Mouse (Mus musculus): ENCODE measurements around the gene Flt1.
"Not testable (repeated sequence)": the region's sequence is repeated elsewhere in the genome, so short reads cannot be mapped to it uniquely, and the experiment has no call there.

Gene Flt1

DNA sequence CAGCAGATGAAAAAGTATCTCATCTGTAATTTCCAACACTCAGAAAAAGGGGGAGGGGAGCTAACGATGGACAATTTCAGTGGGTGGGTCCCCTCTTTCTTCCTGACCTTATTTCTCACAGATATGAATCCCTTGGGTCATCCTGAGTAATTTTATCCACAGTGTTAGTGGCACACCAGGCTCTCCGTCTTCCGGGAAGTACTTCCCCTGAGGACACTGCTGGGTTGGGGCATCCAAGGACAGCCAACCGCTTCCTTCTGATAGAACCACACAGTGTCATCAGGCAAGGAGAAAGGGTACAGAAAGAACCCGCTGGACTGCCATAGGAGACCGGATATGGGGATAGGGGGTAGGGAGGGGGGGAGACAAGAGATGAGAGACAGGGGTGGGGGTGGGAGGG, 111.2 kb downstream of the Flt1 start:
- no peak for DNase-seq (ENCODE audit: low read depth, low spot score)

DNA sequence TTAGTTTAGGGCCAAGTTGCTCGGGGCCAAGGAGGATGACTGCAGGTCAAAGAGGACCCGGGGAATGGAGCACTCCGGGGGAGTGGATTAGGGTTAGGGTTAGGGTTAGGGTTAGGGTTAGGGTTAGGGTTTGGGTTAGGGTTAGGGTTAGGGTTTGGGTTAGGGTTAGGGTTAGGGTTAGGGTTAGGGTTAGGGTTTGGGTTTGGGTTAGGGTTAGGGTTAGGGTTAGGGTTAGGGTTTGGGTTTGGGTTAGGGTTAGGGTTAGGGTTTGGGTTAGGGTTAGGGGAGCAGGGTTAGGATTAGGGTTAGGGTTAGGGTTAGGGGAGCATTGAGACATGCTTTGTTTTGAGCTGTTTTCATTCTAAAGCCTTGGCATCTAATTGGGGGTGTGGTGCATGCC, 114.5 kb downstream of the Flt1 start:
- DNase-seq (ENCODE audit: low read depth, low spot score): peak; percentile 45

DNA sequence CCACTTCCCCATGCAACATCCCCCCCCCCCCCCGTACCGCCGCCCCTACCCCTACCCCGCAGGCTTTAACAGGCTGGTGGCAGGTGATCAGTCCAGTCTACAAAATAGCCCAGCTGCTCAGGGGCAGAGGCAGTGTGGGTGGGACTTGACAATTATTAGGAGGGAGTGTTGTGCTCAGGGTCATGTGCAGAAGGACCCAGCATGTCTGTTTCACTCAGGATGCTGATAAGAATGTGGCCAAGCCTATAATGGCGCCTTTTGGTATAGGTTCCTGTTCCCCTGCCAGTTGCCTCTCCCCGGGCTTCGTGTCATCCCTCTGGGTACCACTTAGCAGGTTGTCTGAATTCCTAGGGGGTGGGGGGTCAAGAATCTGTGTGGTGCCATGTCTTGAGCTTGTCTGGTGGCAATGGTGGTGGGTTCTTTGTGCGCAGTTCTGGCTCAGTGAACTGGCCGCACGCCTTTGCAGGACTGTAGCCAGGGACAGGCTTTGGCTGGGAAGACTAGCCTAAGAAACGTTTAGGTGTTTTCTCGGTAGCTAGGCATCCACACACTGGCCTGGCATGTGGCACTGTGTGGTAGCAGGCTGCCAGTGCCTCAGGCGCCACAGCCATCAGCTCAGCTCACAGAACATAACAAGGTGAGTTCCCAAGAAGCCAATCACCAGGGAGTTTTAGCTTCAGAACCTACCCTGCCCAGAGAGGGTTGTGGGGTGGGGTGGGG, 118.4 kb downstream of the Flt1 start:
- DNase-seq (ENCODE audit: low read depth, low spot score): no peak

DNA sequence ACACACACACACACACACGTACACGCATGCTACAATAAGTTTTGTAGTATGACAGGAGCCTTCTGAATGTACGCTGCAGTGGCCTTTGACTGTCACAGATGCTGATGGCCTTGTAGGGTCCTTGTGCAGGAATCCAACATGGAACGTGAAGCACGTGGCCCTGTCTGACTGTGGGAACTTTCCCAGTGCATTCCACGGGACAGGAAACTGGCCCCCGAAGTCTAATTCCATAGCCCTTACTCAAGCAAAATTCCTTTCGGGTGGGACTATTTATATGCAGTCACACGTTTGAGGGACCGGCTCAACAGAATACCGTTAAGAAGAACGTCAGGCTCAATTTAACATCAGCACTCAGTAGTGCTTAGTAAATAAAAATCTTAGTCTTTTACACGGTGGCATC, 119.1 kb downstream of the Flt1 start:
- no peak for DNase-seq (ENCODE audit: low read depth, low spot score)

DNA sequence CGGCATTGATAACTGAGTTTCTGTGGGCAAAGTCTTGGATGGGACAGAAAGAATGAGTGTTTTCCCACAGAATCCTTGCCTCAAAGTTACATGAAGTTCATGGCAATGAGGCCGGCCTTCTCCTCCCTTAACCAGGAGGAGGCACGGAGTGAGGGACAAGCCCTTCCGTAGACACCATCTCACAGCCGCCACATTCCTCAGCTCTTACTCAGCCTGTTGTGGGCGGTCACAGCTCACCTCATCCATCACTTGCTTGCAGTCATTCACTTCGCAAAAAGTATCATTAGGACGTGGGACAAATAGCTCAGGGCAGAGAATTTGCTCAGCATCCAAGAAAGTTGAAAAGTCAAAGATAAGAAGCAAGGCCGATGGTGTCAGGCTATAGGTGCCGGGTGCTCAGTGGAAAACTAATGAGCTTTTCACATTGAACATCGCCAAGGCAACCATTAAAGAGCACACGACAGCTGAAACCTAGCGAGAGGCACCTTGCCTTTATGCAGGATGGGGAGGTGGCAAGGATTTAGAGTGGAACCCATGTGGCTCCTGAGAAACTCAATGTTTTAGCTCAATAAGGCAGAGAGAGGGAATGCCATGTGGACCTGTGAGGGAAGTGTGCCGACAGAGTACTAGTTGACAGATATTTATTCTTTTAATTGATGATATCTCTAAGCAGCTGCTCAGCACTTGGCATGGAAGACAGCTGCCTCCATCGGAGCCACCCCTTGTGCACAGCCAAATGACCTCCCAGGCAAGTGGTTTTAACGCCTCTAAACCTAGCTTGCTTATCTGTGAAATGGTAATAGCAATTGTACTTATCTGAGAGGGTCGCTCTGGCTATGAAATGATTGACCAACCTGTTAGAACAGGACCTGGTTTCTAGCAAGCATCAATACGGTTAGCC, 124.1 kb downstream of the Flt1 start:
- DNase-seq (ENCODE audit: low read depth, low spot score): no peak

DNA sequence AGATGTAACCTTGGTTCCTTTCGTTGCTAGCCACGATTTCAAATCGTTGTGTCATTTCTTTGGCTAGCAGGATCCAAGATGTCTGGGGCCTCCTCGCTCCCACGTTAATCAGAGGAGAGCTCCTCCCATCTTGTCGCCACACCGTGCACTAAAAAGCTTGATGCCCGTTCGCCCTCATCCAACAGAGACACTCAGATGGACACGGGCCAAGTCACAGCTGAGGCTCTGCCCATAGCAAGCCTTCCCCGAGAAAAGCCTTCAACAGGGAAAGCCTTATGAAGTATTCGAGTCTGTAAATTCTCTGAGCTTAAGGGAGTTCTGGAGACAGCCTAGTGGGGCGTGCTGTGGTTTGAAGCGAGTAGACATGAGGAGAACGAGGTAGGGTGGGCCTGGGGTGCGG, 128.0 kb downstream of the Flt1 start:
- no peak for DNase-seq (ENCODE audit: low read depth, low spot score)

DNA sequence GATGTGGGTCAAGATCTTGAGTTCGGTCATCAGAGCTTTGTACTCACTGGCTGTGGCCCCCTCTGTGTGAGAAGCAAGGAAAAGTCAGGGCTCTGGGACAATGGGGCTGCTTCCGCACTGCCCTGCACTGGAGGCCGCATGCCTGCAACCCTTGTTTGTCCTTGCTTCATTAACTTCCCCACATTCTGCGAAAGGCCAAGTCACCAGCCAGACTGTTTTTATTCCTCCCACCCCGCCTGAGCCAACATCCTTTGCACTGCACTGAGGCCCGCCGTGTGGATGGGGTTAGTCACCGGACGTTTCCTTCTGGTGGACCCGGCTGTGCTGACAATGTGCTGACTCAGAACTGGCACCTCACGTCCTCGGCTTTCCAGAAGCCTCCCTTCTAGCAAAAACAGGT, 136.0 kb downstream of the Flt1 start:
- no peak for DNase-seq (ENCODE audit: low read depth, low spot score)

DNA sequence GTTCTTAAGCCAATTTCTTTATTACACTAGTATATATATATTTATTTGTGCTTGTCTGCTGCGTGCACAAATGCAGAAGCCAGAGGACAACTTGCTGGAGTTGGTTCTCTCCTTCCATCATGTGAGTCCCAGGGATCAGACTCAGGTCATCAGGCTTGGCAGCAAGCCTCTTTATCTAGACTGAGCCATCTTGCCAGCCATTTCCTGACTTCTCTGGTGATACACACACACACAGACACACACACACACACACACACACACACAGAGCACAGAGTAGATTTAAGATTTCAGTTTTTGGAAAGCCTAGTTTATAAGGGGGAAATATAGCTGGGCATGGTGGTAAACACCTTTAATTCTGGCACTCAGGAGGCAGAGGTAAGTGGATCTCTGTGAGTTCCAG, 140.7 kb downstream of the Flt1 start:
- DNase-seq (ENCODE audit: low read depth, low spot score): no peak

DNA sequence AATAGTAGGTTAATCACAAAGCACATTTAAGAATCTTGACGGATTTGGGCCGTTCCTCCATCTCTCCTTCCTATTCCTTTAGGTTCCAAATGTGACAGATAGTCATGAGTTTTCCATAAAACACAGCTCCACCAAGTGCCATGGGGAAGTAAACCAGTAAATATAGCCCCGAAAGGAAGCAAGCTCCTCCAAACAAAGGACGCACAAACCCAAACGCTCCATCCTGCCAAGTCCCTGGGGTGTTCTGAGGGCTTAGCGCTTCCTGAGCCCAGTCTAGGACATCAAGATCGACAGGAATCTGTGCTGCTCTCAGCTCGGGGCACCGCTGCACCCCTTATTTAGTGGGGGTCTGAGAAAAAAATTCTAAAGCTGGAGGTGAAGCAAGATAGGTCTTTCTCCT, 141.2 kb downstream of the Flt1 start:
- no peak for DNase-seq (ENCODE audit: low read depth, low spot score)

DNA sequence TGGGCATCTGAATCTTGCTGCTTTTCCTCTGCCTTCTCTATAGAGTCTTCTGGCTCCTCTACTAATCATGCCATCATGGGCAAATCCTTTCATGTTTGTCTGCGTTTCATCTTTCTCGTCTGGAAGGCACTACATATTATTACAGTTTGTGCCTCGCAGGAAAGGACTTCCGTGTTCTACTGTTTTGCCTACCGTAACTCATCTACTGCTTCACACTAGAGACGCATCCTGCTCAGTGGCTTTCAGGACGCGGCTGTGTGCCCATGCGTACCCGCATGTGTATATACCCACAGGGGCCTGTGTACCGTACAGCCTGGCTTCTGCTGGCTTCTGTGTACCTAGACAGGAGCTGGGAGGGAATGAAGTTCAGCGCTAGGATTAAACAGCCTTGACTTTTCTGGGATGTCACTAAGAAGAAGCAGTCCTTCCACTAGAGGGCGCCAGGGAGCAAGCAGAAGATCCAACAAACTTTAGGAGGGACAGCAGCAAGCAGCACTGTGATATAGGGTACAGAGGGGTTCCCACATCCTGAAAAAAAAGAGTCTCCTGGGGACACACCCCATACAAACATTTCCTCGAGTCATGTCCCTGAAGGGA, 142.0 kb downstream of the Flt1 start:
- DNase-seq (ENCODE audit: low read depth, low spot score): peak; percentile 82

DNA sequence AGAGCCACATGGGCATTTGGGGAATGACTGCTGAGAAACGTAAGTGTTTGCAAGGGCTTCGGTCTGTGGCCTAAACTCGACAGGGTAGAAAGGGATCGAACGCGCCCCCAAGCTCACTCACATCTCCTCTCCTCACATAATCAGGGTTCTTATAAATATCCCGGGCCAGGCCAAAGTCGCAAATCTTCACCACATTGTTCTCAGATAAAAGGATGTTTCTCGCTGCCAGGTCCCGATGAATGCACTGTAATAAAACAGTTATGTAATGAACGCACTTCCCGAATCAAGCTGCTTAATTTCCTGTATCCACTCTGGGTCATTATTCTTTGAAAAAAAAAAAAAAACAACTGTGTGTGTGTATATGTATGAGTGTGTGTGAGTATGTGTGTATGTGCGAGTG, 145.6 kb downstream of the Flt1 start:
- no peak for DNase-seq (ENCODE audit: low read depth, low spot score)

DNA sequence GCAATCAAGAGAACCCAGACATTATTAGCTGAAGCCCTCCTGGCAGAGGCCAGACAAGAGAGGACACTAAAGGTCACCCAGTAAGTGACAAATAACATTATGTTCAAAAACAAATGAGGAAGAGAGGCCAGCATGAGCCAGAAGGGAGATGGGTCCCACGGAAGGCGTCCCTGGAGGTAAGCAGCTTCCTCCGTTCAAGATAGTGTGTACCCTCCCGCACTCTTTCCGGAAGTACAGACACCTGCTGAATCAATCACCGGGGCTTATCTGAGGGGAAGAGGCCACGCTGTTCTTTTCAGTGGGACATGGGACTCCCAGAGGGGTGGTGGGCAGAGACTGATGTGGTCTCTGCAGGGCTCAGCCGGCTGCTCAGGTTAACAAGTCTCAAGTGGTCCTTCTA, 146.1 kb downstream of the Flt1 start:
- DNase-seq (ENCODE audit: low read depth, low spot score): no peak

DNA sequence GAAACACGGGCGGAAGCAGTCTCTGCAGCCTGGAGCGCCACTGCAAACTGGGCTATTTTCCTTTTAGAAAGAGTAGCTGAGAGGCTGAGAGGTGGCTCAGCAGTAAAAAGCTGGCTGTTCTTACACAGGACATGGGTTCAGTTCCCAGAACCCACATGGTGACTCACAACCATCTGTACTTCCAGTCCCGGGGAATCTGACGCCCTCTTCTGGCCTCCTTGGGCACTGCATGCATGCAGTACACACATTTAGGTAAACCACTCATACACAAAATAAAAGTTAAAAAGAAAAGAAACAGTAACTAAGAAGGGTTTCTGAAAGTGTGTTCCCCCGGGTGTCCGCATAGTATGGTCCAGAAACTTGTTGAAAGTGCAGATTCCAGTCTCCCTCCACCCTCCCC, 146.7 kb downstream of the Flt1 start:
- DNase-seq (ENCODE audit: low read depth, low spot score): peak; percentile 43

DNA sequence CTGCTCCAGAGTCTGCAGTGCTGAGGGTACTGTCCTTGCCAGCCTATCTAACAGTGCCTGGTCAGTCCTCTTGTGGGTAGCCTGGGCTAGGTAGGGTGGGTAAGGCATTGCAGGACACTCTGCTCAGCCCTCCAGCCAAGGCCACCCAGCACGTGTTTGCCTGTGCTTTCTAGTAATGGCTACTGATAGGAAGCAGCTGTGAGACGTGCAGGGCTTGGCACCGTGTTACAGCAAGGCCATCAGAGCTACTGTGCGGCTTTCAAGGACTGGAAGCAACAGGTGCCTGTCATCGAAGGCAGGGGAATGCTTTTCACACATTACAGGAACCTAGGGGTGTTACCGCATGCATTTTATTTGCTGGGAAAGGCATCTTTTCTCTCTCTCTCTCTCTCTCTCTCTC, 148.8 kb downstream of the Flt1 start:
- DNase-seq (ENCODE audit: low read depth, low spot score): no peak

DNA sequence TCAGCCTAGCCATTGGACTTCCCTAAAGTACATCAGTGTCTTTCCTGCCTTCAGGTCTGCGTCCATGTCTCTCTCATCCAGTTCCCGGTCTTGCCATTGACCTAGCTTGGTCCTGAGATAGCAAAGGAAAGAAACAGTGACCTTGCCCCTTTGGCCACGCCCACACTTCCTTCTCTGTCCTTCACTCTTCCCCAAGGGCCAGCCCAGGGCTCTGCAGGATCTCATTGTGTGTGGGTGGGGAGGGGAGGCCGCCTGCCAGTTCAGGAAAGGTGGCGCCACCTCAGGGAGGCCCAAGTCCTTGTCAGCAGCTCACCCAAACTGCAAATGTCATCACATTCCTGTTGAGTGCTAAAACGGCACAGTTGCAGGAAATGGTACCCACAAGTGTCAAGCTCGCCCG, 151.3 kb downstream of the Flt1 start:
- DNase-seq (ENCODE audit: low read depth, low spot score): peak; percentile 21

DNA sequence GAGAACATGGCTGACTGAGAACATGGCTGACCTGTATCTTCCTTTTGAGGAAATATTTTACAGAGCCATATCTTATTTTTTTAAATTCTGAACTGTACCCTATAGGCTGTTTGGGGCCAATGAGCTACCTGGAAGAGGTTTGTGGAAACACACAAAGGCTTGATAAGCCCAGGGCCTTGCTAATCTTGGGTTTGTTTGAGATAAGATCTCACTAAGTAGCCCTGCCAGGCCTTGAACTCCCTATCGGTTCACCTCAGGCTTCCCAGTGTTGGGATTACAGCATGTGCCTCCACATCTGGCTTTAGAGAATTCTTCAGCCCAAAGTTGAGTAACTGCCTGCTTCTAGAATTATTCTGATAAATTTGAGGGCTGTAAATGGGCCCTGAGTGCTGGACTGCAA, 152.3 kb downstream of the Flt1 start:
- no peak for DNase-seq (ENCODE audit: low read depth, low spot score)

DNA sequence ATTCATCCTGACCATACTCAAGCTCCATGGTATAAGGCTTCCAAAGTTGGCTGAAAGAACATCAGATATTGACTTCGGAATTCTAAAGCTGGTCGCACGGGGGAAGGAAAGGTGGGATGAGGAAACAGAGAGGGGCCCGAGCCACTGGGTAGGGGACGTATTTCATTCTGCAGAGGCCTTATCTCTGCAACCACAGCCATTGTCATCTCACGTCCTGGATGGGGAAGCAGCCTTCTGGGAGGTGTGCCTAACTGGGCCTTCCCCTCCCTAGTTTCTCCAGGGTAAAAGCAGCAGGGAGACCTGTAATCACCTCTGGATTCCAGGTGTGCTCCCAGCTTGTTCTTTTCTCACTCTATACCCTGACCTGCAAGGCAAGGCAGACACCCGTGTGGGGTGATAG, 153.1 kb downstream of the Flt1 start:
- no peak for DNase-seq (ENCODE audit: low read depth, low spot score)

DNA sequence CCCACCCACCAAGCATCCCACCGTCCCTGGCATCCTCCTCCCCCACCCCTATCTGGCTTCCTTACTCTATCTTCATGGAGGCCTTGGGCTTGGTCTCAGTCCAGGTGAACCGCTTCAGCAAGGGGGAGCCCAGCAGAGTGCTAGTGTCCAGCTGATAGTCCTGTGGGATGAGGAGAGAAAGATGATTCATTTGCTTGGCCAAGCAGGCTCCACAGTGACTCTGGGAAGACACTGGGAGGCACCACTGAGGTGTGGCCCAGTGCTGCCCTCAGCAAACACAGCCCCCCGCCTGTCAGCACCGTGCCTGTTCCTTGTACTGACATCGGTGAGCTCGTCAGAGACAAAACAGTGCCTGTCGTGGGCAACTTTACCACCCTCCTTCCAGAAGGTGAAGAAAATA, 159.5 kb downstream of the Flt1 start:
- no peak for DNase-seq (ENCODE audit: low read depth, low spot score)

DNA sequence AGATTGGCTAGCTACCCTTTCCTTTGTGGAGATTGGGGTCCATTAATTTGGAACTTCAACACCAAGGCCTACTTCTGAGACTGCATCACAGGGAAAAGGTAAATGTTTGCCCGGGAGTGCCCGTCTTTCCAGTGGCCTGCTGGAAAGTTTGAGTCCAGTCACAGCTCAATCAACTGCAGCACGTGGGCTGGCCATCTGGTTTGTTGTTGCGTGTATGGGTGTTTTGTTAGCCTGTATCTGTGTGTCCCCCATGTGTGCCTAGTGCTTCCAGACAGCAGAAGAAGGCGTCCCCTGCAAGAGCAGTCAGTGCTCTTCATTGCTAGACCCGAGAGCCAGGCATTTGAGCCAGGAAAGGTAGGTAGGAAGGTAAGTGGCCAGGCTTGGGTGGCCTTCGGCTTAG, 160.4 kb downstream of the Flt1 start:
- DNase-seq (ENCODE audit: low read depth, low spot score): no peak

DNA sequence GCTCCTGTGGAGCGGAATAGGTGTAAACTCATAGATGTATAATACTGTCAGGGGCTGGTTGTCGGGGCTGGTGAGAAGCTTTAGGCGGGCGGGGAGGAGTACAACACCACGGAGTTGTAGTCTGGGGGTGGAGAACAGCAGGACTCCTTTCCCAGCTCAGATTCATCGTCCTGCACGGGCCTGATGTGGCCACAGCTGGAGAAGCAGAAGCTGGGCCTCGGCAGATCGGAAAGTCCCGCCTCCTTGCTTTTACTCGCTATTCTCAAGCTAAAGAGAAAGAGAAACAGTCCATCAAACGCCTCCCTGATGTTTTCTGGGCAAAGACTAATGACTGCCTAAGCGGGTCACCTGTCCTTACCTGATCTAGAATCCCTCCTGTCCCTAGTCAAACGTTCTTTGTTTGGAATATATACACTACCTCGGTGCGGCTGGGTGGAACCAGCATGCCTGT, 161.6 kb downstream of the Flt1 start:
- no peak for DNase-seq (ENCODE audit: low read depth, low spot score)

DNA sequence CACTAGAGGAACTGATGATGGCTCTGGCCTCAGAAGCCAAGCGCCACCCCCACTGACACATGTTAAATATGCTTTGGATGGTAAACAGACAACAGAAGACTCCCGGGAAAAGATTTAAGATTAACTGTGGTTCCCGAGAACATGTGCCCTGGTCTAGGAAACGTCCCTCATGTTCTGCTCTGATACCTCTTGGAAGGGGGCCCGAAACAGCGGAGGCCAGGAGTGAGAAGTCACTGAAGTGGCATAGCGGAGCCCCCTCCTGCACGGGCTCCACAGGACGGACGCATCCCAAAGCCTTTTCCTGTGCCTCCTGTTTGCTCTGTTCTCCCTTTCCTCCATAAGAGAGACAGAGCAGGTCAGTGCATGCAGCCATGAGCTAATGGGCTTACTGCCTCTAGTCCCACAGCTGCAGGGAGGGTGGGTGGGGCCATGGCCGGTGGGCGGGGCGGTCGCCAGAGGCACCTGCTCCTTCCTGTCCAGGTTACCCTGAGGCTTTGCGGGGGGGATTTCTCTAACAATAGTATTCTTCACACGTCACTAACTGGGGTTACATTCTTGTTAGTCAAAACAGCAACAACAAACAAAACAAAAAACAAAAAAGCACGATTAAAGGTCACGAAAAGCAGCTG, 162.2 kb downstream of the Flt1 start:
- no peak for DNase-seq (ENCODE audit: low read depth, low spot score)

DNA sequence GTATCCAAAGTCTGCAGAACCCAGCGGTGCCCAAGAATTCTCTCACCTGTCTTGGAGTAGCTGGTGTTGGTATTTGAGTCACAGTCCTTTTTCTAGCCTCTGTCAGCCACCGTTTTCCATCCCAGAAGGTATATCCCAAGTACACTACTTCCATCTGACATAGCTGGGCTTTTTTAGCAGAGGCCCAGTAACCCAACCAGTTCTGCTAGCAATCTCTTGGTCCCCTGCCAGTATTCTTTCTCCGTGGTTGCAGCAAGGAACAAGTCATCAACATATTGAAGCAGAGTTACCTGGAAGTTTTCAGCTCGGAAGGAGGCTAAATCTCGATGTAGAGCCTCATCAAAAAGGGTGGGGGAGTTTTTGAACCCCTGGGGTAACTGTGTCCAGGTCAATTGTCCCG, 168.2 kb downstream of the Flt1 start:
- not testable (repeated sequence) for DNase-seq (ENCODE audit: low read depth, low spot score)
